Mouse (Mus musculus) bone marrow, adult 2 months (tissue): ENCODE data around the gene Rubcnl. TPM values are rescaled to one million over a fixed set of nuclear protein-coding genes. Genes with fewer than 3 reads are reported as not detected.

Experiments used
- H3K27ac ChIP-seq: fragments of 200-500 bp; 2 replicates; pipeline ENCODE4 v1.5.1; 2012; ENCODE audit warnings: low read depth, mild to moderate bottlenecking, control low read depth, inconsistent platforms, low read length; ENCODE audit not compliant: control insufficient read depth, poor library complexity, insufficient read depth
- H3K4me1 ChIP-seq: fragments of 200-500 bp; 2 replicates; pipeline ENCODE4 v1.6.1; 2011; ENCODE audit warnings: low read length; ENCODE audit not compliant: control insufficient read depth, insufficient read depth
- H3K4me3 ChIP-seq: fragments of 200-500 bp; replicated peaks from 2 replicates; pipeline ENCODE3; 2011; ENCODE audit warnings: mild to moderate bottlenecking, low read depth, low read length, control low read depth; ENCODE audit not compliant: control insufficient read depth
- CTCF ChIP-seq: fragments of 200-500 bp; IDR thresholded peaks from 2 replicates; pipeline ENCODE4 v1.5.1; 2011; ENCODE audit warnings: low read length, control low read depth; ENCODE audit not compliant: control insufficient read depth, insufficient read depth
- POLR2A ChIP-seq: fragments of 200-500 bp; IDR thresholded peaks from 2 replicates; pipeline ENCODE4 v1.6.1; 2011; ENCODE audit warnings: low read depth, mild to moderate bottlenecking, control low read depth, low read length, borderline replicate concordance; ENCODE audit not compliant: control insufficient read depth
- WGBS: fragments of 180-500 bp; shearing (Covaris S2); methylation state at CpG from one replicate; pipeline ENCODE4 v1.1.7; 2018; 5-methylcytosine and 5-hydroxymethylcytosine counted together
- polyA plus RNA-seq: library from polyadenylated mRNA; stranded (reverse); fragments of >200 nt; gene quantifications from 2 replicates; pipeline ENCODE4 v1.2.4, GENCODE M21; 2011; ENCODE audit warnings: low replicate concordance; ENCODE audit not compliant: missing spikeins, insufficient read depth, insufficient read length

The Rubcnl gene
- polyA plus RNA-seq, 1 experiment, result 14.0 TPM

DNA sequence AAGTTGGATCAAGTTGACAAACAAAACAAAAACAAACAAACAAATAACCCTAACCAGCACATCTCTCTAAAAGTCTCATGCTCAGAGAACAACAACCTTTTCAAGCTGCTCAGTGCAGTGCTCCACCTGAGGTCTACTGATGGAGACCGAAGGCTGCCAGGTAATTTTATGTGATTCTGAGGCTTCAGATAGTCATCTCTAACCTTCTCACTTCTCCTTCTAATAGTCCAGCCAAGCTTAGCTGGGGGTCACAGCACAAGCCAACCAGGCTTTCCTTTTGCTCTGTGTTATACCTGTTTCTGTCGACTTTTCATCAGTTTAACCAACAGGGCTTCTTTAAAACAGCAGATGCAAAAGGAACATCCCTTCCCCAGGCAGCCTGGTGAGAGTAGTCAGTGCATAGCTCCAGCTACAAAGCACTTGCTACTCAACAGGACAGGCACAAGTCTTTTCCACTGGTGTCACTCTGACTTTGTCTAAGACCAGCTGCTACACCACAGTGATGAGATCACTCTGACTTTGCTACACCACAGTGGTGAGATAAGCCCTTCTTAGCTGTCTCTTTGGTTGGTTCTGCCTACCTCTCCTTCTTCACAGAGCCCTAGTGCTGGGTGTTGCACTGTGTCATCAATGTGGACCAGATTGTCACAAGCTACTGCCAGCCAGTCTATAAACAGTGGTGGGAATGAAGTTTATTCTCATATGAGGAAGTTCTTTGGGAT is 10.2 kb upstream of the Rubcnl start:
- Histone ChIP-seq H3K4me3 (no peak overlapping the region), H3K4me1 (peaks cover 2% of the 10 kb centered on the region), H3K27ac (no peak overlapping the region)
- TF ChIP-seq POLR2A (no peak), CTCF (no peak)
- WGBS, result 68% methylated on average over 2 of the region's 2 CpGs

DNA sequence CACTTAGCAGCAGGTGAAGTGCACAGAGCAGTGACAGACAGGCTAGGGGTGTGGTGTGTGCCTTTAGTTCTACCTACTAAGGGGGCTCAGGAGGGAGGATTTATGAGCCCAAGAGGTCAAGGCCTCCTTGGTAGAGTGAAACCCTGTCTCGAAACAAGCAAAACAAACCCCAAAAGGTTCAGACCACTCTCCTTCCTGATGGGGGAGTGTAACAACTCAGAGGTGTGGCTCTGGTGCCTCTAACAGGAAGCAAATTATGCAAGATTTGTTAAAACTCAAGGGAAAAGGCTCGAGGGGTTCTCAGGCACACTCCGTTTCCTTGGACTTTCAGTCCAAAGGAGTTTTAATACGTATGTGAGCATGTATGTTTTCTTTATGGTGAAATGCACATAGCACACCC is 5.5 kb upstream of the Rubcnl start:
- no peak for TF ChIP-seq CTCF
- WGBS, result 2% methylated on average over 4 of the region's 4 CpGs
- peaks cover 4% of the 10 kb centered on the region for H3K4me1 ChIP-seq
- H3K27ac ChIP-seq, result peak overlapping the region; percentile 85
- H3K4me3 ChIP-seq, result no peak overlapping the region

DNA sequence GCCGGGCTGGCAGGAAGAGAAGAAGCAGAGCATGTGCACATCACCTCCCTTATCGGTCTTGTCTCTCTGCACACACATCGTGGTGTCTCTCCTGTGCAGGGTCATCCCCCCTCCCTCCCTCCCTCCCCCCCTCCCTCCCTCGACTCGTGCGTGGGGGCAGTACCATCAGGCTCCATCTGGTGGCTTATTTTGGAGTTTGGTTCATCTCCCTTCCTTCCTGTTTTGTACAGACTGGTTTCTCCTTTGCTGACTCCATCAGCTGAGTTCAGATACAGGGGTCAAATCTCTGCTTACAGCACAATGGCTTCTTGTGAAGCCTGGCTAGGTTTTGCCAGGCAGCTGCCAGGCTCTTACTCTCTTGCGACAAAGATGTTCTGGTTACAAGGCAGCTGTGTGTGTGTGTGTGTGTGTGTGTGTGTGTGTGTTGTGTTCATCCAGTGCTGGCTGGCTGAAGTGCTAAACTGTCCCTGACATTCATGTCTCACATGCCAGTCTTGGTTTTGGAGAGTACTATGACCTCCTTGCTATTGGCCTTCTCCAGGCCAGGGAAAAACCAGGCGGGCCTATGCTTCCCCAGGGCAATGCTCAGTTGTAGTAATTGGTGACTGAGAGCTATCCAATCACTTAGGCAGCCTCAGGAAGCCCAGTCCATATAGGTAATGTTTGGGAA is 4.7 kb upstream of the Rubcnl start:
- Histone ChIP-seq H3K4me3 (no peak overlapping the region), H3K27ac (peak overlapping the region; percentile 41), H3K4me1 (peaks cover 4% of the 10 kb centered on the region)
- 14% methylated on average over 8 of the region's 8 CpGs for WGBS
- peak; percentile 20; the same call in 1 of the 2 replicates for TF ChIP-seq CTCF
- no peak for TF ChIP-seq POLR2A

- Histone ChIP-seq H3K4me1 (peaks cover 3% of the 10 kb centered on the region; the same call in 1 of the 2 replicates), H3K4me3 (peak overlapping the region; percentile 81), H3K27ac (peak overlapping the region; percentile 76)
- TF ChIP-seq POLR2A (no peak), CTCF (no peak)
- 37% methylated on average over 9 of the region's 9 CpGs for WGBS
Measured at GRCm38 (mm10) chr14:75016715-75017020, 841 bp downstream of the Rubcnl start.

DNA sequence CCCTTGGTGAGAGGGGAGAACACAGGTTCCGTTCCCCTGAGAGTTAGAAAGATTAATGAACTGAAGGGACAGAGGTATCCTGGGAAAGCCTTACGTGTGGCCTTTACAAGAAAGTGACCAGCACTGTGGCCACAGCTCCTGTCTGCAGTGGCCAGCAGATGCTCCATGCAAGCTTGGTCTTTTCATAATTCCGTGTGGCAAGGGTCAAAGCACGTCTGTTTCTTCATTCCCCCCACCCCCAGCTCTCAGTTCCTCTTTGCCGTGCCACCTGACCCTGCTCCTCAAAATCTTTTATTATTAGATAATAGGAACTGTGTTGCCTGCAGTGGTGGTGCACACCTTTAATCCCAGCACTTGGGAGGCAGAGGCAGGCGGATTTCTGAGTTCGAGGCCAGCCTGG is 1.4 kb downstream of the Rubcnl start:
- H3K27ac ChIP-seq, result peak overlapping the region; percentile 76
- 27% methylated on average over 7 of the region's 7 CpGs for WGBS
- peak overlapping the region; percentile 60 for H3K4me3 ChIP-seq
- H3K4me1 ChIP-seq, result peaks cover 3% of the 10 kb centered on the region; the same call in 1 of the 2 replicates
- TF ChIP-seq POLR2A (no peak), CTCF (no peak)

DNA sequence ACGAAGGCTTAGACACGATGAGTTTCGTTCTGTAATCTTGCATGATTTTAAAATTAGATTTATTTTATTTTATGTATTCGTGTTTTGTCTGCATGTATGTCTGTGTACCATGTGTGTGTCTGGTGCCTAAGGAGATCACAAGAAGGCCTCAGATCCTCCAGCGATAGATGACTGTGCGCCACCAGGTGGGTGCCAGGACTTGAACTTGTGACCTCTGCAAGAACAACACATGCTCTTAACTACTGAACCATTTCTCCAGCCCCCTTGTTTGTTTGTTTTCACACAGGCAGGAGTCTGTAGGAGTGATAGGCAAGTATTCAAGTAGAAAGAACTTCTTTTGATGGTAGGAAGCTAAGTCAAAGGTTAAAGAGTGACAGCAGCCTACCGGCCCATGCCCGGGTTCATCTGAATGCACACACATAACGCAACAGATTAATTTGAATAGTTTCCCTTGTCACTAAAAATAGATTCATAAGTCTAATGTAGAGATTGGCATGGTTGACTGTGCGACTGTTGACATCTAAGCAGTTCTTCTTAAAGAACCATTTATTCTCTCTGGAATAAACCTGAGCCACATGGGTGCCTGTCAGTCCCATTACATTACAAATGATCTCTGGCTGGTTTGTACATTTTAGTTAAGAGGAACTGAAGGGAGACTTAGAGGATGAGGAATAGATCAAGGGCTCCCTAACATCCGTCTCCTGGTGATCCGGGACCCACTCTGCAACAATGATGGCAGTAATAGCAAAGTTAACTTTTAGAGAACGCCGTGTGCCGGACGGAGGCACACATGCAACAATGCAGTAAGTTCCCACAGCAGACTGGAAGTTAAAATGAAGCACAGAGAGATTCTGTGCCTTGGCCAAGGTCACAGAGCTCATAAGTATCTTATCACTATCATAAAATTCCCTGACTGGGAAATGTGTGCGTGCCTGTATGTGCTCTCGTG is 2.3 kb downstream of the Rubcnl start:
- no peak overlapping the region for H3K4me3 ChIP-seq
- H3K4me1 ChIP-seq, result peaks cover 5% of the 10 kb centered on the region; the same call in 1 of the 2 replicates
- peak overlapping the region; percentile 76; the same call in 1 of the 2 replicates for H3K27ac ChIP-seq
- TF ChIP-seq POLR2A (no peak), CTCF (no peak)
- 76% methylated on average over 18 of the region's 18 CpGs for WGBS

- Histone ChIP-seq H3K27ac (peak overlapping the region; percentile 76; the same call in 1 of the 2 replicates), H3K4me3 (no peak overlapping the region), H3K4me1 (peaks cover 5% of the 10 kb centered on the region; the same call in 1 of the 2 replicates)
- no peak for TF ChIP-seq POLR2A
- TF ChIP-seq CTCF, result no peak
- 19% methylated on average over 4 of the region's 4 CpGs for WGBS
Measured at GRCm38 (mm10) chr14:75018829-75019228, 3.0 kb downstream of the Rubcnl start.
